Mouse (Mus musculus): Measurements from ENCODE around the gene Zfp592.

Gene Zfp592

DNA sequence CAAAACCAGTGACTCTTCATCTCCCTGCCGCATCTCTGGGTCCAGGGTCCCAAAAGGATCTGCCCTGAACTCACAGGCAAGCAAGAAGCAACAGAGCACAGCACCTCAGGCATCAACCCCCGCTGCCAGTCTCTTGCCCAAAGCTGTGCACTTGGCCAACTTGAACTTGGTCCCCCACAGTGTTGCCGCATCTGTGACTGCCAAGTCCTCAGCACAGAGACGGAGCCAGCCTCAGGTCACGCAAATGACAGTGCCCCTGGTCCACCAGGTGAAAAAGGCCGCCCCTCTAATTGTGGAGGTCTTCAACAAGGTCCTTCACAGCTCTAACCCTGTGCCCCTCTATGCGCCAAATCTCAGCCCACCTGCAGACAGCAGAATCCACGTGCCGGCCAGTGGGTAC lies 31.2 kb downstream of the Zfp592 start:
- peaks cover 34% of the 10 kb centered on the region for H3K4me1 ChIP-seq (replicated peaks; ENCODE audit: low read depth, low read length)
- H3K4me3 ChIP-seq (replicated peaks; ENCODE audit: low read length) = no peak overlapping the region
- H3K9me3 ChIP-seq (ENCODE audit: low read length) = peaks cover 24% of the 10 kb centered on the region
- H3K36me3 ChIP-seq (ENCODE audit: insufficient read depth, low read length) = peaks cover 60% of the 10 kb centered on the region
- TF ChIP-seq NANOG (IDR thresholded peaks at IDR 0.05; ENCODE audit: borderline replicate concordance, low read length) = no peak
- no peak for TF ChIP-seq POU5F1 (IDR thresholded peaks at IDR 0.05; ENCODE audit: borderline replicate concordance, low read length)
- no peak for TF ChIP-seq CTCF (conservative IDR thresholded peaks at IDR 0.05; ENCODE audit: low read length)
- no peaks in the 10 kb centered on the region for H3K27me3 ChIP-seq (ENCODE audit: insufficient read depth, low read length)

GRCm38 (mm10) chr7:81025751-81026150 lies 32.3 kb downstream of the Zfp592 start:
- H3K9me3 ChIP-seq (ENCODE audit: low read length) = peaks cover 24% of the 10 kb centered on the region
- no peaks in the 10 kb centered on the region for H3K27me3 ChIP-seq (ENCODE audit: insufficient read depth, low read length)
- peaks cover 71% of the 10 kb centered on the region for H3K36me3 ChIP-seq (ENCODE audit: insufficient read depth, low read length)
- TF ChIP-seq POU5F1 (IDR thresholded peaks at IDR 0.05; ENCODE audit: borderline replicate concordance, low read length) = no peak
- no peak for TF ChIP-seq CTCF (conservative IDR thresholded peaks at IDR 0.05; ENCODE audit: low read length)
- no peak for TF ChIP-seq NANOG (IDR thresholded peaks at IDR 0.05; ENCODE audit: borderline replicate concordance, low read length)
- no peak overlapping the region for H3K4me3 ChIP-seq (replicated peaks; ENCODE audit: low read length)
- H3K4me1 ChIP-seq (replicated peaks; ENCODE audit: low read depth, low read length) = peaks cover 23% of the 10 kb centered on the region

DNA sequence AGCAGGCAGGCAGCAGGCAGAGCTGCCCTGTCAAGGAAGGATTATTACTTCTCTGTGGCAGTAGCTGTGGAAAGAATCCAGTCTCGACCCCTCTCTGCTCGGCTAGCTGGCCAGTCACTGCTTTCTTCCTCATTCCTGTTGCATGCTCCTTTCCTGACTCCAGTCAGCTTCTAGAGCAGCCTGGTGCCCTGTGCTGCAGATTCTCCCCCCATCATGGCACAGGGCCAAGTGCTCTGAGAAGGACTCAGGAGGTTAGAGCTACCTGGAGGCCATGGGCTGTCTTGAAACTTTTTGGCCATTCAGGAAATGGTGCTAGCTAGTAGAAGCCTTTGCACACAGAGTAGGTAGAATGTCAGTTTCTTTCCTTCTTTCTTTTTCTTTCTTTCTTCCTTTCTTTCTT lies 46.2 kb downstream of the Zfp592 start:
- TF ChIP-seq NANOG (IDR thresholded peaks at IDR 0.05; ENCODE audit: borderline replicate concordance, low read length) (no peak), CTCF (conservative IDR thresholded peaks at IDR 0.05; ENCODE audit: low read length) (no peak), POU5F1 (IDR thresholded peaks at IDR 0.05; ENCODE audit: borderline replicate concordance, low read length) (no peak)
- no peaks in the 10 kb centered on the region; the same call in 1 of the 2 replicates for H3K4me1 ChIP-seq (replicated peaks; ENCODE audit: low read depth, low read length)
- H3K9me3 ChIP-seq (ENCODE audit: low read length) = no peaks in the 10 kb centered on the region
- H3K27me3 ChIP-seq (ENCODE audit: insufficient read depth, low read length) = no peaks in the 10 kb centered on the region
- peaks cover 59% of the 10 kb centered on the region for H3K36me3 ChIP-seq (ENCODE audit: insufficient read depth, low read length)
- no peak overlapping the region for H3K4me3 ChIP-seq (replicated peaks; ENCODE audit: low read length)

GRCm38 (mm10) chr7:81043023-81043620 lies 49.6 kb downstream of the Zfp592 start:
- H3K27me3 ChIP-seq (ENCODE audit: insufficient read depth, low read length) = no peaks in the 10 kb centered on the region
- TF ChIP-seq NANOG (IDR thresholded peaks at IDR 0.05; ENCODE audit: borderline replicate concordance, low read length) (no peak), POU5F1 (IDR thresholded peaks at IDR 0.05; ENCODE audit: borderline replicate concordance, low read length) (no peak), CTCF (conservative IDR thresholded peaks at IDR 0.05; ENCODE audit: low read length) (no peak)
- H3K4me1 ChIP-seq (replicated peaks; ENCODE audit: low read depth, low read length) = no peaks in the 10 kb centered on the region
- no peak overlapping the region for H3K4me3 ChIP-seq (replicated peaks; ENCODE audit: low read length)
- no peaks in the 10 kb centered on the region for H3K9me3 ChIP-seq (ENCODE audit: low read length)
- H3K36me3 ChIP-seq (ENCODE audit: insufficient read depth, low read length) = peaks cover 45% of the 10 kb centered on the region

- Histone ChIP-seq H3K9me3 (ENCODE audit: low read length) (no peaks in the 10 kb centered on the region), H3K4me3 (replicated peaks; ENCODE audit: low read length) (no peak overlapping the region), H3K27me3 (ENCODE audit: insufficient read depth, low read length) (no peaks in the 10 kb centered on the region), H3K4me1 (replicated peaks; ENCODE audit: low read depth, low read length) (peaks cover 6% of the 10 kb centered on the region; the same call in 1 of the 2 replicates), H3K36me3 (ENCODE audit: insufficient read depth, low read length) (peaks cover 1% of the 10 kb centered on the region; the same call in 1 of the 2 replicates)
- no peak for TF ChIP-seq NANOG (IDR thresholded peaks at IDR 0.05; ENCODE audit: borderline replicate concordance, low read length)
- no peak for TF ChIP-seq POU5F1 (IDR thresholded peaks at IDR 0.05; ENCODE audit: borderline replicate concordance, low read length)
- no peak for TF ChIP-seq CTCF (conservative IDR thresholded peaks at IDR 0.05; ENCODE audit: low read length)
These were observed 54.4 kb downstream of the Zfp592 start for GRCm38 (mm10) chr7:81047847-81048246.

DNA sequence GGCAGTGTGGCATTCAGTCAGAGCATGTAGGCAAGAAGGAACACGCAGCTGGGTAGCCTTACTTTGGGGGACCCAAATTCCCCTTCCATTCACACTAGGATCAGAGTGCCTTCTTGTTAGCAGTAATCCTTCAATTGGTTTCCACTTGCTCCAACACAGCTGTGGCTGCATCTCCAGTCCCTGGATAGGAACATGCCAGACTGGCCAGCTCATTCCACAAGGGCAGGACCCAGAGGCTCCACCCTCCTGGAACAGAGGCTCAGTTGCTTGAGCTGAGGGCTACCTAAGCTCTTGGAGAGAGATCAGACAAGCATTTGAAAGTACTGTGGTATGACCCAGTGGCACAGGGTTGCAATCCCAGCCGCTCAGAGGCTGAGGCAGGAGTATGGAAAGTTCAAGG lies 55.0 kb downstream of the Zfp592 start:
- H3K9me3 ChIP-seq (ENCODE audit: low read length) = no peaks in the 10 kb centered on the region
- no peaks in the 10 kb centered on the region for H3K27me3 ChIP-seq (ENCODE audit: insufficient read depth, low read length)
- peaks cover 6% of the 10 kb centered on the region; the same call in 1 of the 2 replicates for H3K4me1 ChIP-seq (replicated peaks; ENCODE audit: low read depth, low read length)
- TF ChIP-seq CTCF (conservative IDR thresholded peaks at IDR 0.05; ENCODE audit: low read length) (no peak), NANOG (IDR thresholded peaks at IDR 0.05; ENCODE audit: borderline replicate concordance, low read length) (no peak), POU5F1 (IDR thresholded peaks at IDR 0.05; ENCODE audit: borderline replicate concordance, low read length) (no peak)
- H3K36me3 ChIP-seq (ENCODE audit: insufficient read depth, low read length) = no peaks in the 10 kb centered on the region
- no peak overlapping the region for H3K4me3 ChIP-seq (replicated peaks; ENCODE audit: low read length)

DNA sequence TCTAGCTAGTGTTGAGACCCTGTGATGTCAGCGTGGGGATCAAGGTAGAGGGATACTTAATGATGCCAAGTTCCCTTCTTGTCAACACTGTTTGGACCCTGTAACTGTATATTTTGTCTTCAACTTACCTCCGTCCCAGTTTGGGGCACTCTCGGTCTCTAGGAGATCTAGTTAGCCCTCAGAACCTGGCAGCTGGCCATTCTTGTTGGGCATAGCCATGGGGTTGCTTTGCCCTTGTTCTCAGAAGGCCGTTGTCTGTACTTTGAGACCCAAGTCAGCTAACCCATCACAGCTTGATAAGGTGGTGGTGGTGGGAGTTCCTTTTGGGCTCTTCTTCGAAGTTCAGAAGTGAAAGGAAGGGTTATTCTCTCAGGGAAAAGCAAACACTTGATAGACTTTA lies 56.5 kb downstream of the Zfp592 start:
- no peaks in the 10 kb centered on the region for H3K27me3 ChIP-seq (ENCODE audit: insufficient read depth, low read length)
- H3K9me3 ChIP-seq (ENCODE audit: low read length) = no peaks in the 10 kb centered on the region
- H3K4me1 ChIP-seq (replicated peaks; ENCODE audit: low read depth, low read length) = peaks cover 6% of the 10 kb centered on the region; the same call in 1 of the 2 replicates
- TF ChIP-seq POU5F1 (IDR thresholded peaks at IDR 0.05; ENCODE audit: borderline replicate concordance, low read length) = no peak
- H3K36me3 ChIP-seq (ENCODE audit: insufficient read depth, low read length) = no peaks in the 10 kb centered on the region
- H3K4me3 ChIP-seq (replicated peaks; ENCODE audit: low read length) = no peak overlapping the region

GRCm38 (mm10) chr7:81055709-81056370 lies 62.4 kb downstream of the Zfp592 start:
- no peaks in the 10 kb centered on the region for H3K9me3 ChIP-seq (ENCODE audit: low read length)
- H3K4me1 ChIP-seq (replicated peaks; ENCODE audit: low read depth, low read length) = peaks cover 43% of the 10 kb centered on the region
- H3K36me3 ChIP-seq (ENCODE audit: insufficient read depth, low read length) = no peaks in the 10 kb centered on the region
- H3K4me3 ChIP-seq (replicated peaks; ENCODE audit: low read length) = no peak overlapping the region
- TF ChIP-seq CTCF (conservative IDR thresholded peaks at IDR 0.05; ENCODE audit: low read length) (no peak), NANOG (IDR thresholded peaks at IDR 0.05; ENCODE audit: borderline replicate concordance, low read length) (no peak), POU5F1 (IDR thresholded peaks at IDR 0.05; ENCODE audit: borderline replicate concordance, low read length) (no peak)
- peaks cover 13% of the 10 kb centered on the region for H3K27me3 ChIP-seq (ENCODE audit: insufficient read depth, low read length)
